Mouse (Mus musculus) heart, postnatal 0 days (tissue): ENCODE measurements at regions not wholly inside any gene's neighbourhood (a gene's known extent, or its start where the extent isn't known, plus 50 kb on each side); places are given as distances from the start of the nearest gene placed in this dataset.

Experiments used
- ATAC-seq: fragments of 200-750 bp; cut with Nextera tagmentation; 2 replicates; pipeline ENCODE4 v1.8.0; 2017; ENCODE audit warnings: low read depth, moderate number of reproducible peaks, moderate library complexity; ENCODE audit not compliant: insufficient read depth
- DNase-seq: peaks from one replicate; pipeline ENCODE4 v3.0.0-alpha.2; 2016; ENCODE audit warnings: low spot score
- H3K27ac ChIP-seq: fragments of 300-500 bp; sonication (generic); 2 replicates; pipeline ENCODE4 v1.5.1; 2014; ENCODE audit warnings: low read depth, mild to moderate bottlenecking
- H3K27me3 ChIP-seq: fragments of 300-500 bp; sonication (generic); 2 replicates; pipeline ENCODE4 v1.6.1; 2014; ENCODE audit warnings: low read length, mixed read lengths; ENCODE audit not compliant: control insufficient read depth, insufficient read depth
- H3K36me3 ChIP-seq: fragments of 300-500 bp; sonication (generic); replicated peaks from 2 replicates; pipeline ENCODE4 v1.6.1; 2014; ENCODE audit warnings: low read length, mixed read lengths; ENCODE audit not compliant: control insufficient read depth, insufficient read depth
- H3K4me1 ChIP-seq: fragments of 300-500 bp; sonication (generic); 2 replicates; pipeline ENCODE4 v1.6.1; 2014; ENCODE audit warnings: antibody characterized with exemption; ENCODE audit not compliant: control insufficient read depth, insufficient read depth
- H3K4me2 ChIP-seq: fragments of 300-500 bp; sonication (generic); 2 replicates; pipeline ENCODE4 v1.6.1; 2014; ENCODE audit warnings: low read depth, mild to moderate bottlenecking, low read length, moderate library complexity
- H3K4me3 ChIP-seq: fragments of 300-500 bp; sonication (generic); 2 replicates; pipeline ENCODE4 v1.5.1; 2014; ENCODE audit warnings: low read depth, low read length
- H3K9ac ChIP-seq: fragments of 300-500 bp; sonication (generic); replicated peaks from 2 replicates; pipeline ENCODE4 v1.6.1; 2014; ENCODE audit warnings: low read depth, low read length, mixed read lengths
- H3K9me3 ChIP-seq: fragments of 300-500 bp; sonication (generic); replicated peaks from 2 replicates; pipeline ENCODE4 v1.6.1; 2016; ENCODE audit warnings: low read length; ENCODE audit not compliant: control insufficient read depth
- CTCF ChIP-seq: IDR thresholded peaks from 2 replicates; pipeline ENCODE4 v1.5.1; 2016; ENCODE audit warnings: antibody characterized with exemption, control low read depth, low read depth
- EP300 ChIP-seq: IDR thresholded peaks from 2 replicates; pipeline ENCODE4 v1.6.1; 2016; ENCODE audit warnings: antibody characterized with exemption, low read depth
- WGBS: fragments of 180-500 bp; shearing (Covaris S2); extraction: QIAGEN DNeasy Blood & Tissue Kit; methylation state at CpG from one replicate; pipeline ENCODE4 v1.1.7; 2014; 5-methylcytosine and 5-hydroxymethylcytosine counted together

- H3K4me2 ChIP-seq = no peak overlapping the region
- no peak overlapping the region for H3K4me3 ChIP-seq
- H3K4me1 ChIP-seq = 0 out of 2 replicates have a peak, but pooled peaks cover 5% of the 10 kb centered on the region
- TF ChIP-seq EP300 (no peak), CTCF (no peak)
- no peak for ATAC-seq
- H3K9me3 ChIP-seq = no peaks in the 10 kb centered on the region
- H3K27ac ChIP-seq = no peak overlapping the region
- H3K36me3 ChIP-seq = no peaks in the 10 kb centered on the region
- 86% methylated on average over 9 of the region's 9 CpGs for WGBS
- no peaks in the 10 kb centered on the region for H3K27me3 ChIP-seq
- no peak for DNase-seq
- no peak overlapping the region for H3K9ac ChIP-seq
Measured at GRCm38 (mm10) chr1:137289456-137289855, 329.2 kb upstream of the Nr5a2 start.

DNA sequence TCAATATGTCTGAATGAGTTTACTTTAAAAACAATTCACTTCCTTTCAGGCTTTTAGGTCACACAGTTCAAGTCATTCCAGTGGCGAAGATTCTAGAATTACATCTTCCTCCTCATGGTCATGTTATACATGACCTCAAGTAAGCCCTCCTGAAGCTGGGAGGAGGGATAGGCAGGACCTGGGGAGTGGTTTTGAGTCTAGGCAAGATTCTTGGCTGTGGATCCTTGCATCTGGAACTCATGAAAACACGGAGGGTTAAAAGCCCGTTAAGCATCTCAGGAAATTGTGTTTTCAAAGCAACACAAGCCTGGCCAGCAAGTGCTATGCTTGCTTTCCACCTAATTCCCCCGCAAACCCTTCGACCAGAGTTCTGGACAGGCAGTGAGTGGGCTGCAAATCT lies 323.0 kb upstream of the Nr5a2 start:
- no peaks in the 10 kb centered on the region for H3K4me1 ChIP-seq
- no peak for ATAC-seq
- DNase-seq = no peak
- no peak overlapping the region for H3K9ac ChIP-seq
- H3K27me3 ChIP-seq = no peaks in the 10 kb centered on the region
- H3K27ac ChIP-seq = no peak overlapping the region
- TF ChIP-seq CTCF (no peak), EP300 (no peak)
- no peak overlapping the region for H3K4me3 ChIP-seq
- no peak overlapping the region for H3K4me2 ChIP-seq
- no peaks in the 10 kb centered on the region for H3K36me3 ChIP-seq
- 61% methylated on average over 5 of the region's 5 CpGs for WGBS
- H3K9me3 ChIP-seq = no peaks in the 10 kb centered on the region

- WGBS = 74% methylated on average over 5 of the region's 5 CpGs
- Histone ChIP-seq H3K27ac (no peak overlapping the region), H3K36me3 (no peaks in the 10 kb centered on the region), H3K4me1 (no peaks in the 10 kb centered on the region), H3K9me3 (no peaks in the 10 kb centered on the region), H3K9ac (no peak overlapping the region), H3K4me2 (no peak overlapping the region), H3K27me3 (no peaks in the 10 kb centered on the region), H3K4me3 (no peak overlapping the region)
- DNase-seq (no peak), ATAC-seq (no peak)
- TF ChIP-seq EP300 = no peak
- no peak for TF ChIP-seq CTCF
Measured at GRCm38 (mm10) chr1:137282457-137282856, 322.2 kb upstream of the Nr5a2 start.

- H3K36me3 ChIP-seq = no peaks in the 10 kb centered on the region
- no peak overlapping the region for H3K9ac ChIP-seq
- H3K27ac ChIP-seq = no peak overlapping the region
- ATAC-seq (no peak), DNase-seq (no peak)
- no peak overlapping the region for H3K4me2 ChIP-seq
- no peak for TF ChIP-seq EP300
- no peak for TF ChIP-seq CTCF
- 75% methylated on average over 10 of the region's 10 CpGs for WGBS
- no peaks in the 10 kb centered on the region for H3K27me3 ChIP-seq
- no peaks in the 10 kb centered on the region for H3K9me3 ChIP-seq
- no peaks in the 10 kb centered on the region for H3K4me1 ChIP-seq
- no peak overlapping the region for H3K4me3 ChIP-seq
Measured at GRCm38 (mm10) chr1:137280391-137281386, 320.4 kb upstream of the Nr5a2 start.

DNA sequence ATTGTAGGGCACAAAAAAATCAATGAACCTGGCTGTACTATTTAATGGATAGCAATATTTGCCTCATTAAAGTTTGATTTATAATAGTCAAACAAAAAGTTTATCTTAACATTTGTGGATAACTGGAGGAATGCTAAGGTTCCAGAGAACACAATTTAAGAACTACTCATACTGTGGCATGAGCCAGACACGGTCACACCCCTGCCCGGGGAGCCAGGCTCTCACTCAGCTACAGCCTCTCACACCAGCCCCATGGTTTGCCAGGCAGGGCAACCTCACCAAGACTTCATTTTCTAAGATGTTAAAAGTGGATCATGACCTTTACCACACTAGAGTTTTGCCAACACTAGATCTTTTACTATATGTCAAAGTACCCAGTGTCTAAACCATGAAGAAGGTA lies 319.7 kb upstream of the Nr5a2 start:
- no peak for TF ChIP-seq EP300
- TF ChIP-seq CTCF = no peak
- H3K4me1 ChIP-seq = no peaks in the 10 kb centered on the region
- ATAC-seq = no peak
- DNase-seq = no peak
- no peak overlapping the region for H3K27ac ChIP-seq
- H3K9ac ChIP-seq = no peak overlapping the region
- H3K9me3 ChIP-seq = no peaks in the 10 kb centered on the region
- no peaks in the 10 kb centered on the region for H3K36me3 ChIP-seq
- H3K27me3 ChIP-seq = no peaks in the 10 kb centered on the region
- H3K4me3 ChIP-seq = no peak overlapping the region
- no peak overlapping the region for H3K4me2 ChIP-seq
- WGBS = 86% methylated on average over 2 of the region's 2 CpGs
